Mouse (Mus musculus): Measurements from ENCODE around the gene Insm1.

The Insm1 gene

GRCm38 (mm10) chr2:146224141-146224540, 2.4 kb downstream of the Insm1 start:
- no peak for DNase-seq (ENCODE audit: low spot score)

GRCm38 (mm10) chr2:146225818-146226217, 4.1 kb downstream of the Insm1 start:
- DNase-seq (ENCODE audit: low spot score), result no peak

- no peak for DNase-seq (ENCODE audit: low spot score)
These were observed 4.8 kb downstream of the Insm1 start for GRCm38 (mm10) chr2:146226484-146226883.

- DNase-seq (ENCODE audit: low spot score), result no peak
These were observed 5.9 kb downstream of the Insm1 start for GRCm38 (mm10) chr2:146227646-146228045.

- DNase-seq (ENCODE audit: low spot score), result no peak
These were observed 6.7 kb downstream of the Insm1 start for GRCm38 (mm10) chr2:146228435-146228834.

- no peak for DNase-seq (ENCODE audit: low spot score)
These were observed 9.8 kb downstream of the Insm1 start for GRCm38 (mm10) chr2:146231485-146231884.

GRCm38 (mm10) chr2:146239196-146239747, 17.6 kb downstream of the Insm1 start:
- DNase-seq (ENCODE audit: low spot score), result no peak

GRCm38 (mm10) chr2:146244049-146244448, 22.3 kb downstream of the Insm1 start:
- no peak for DNase-seq (ENCODE audit: low spot score)

GRCm38 (mm10) chr2:146245401-146245800, 23.7 kb downstream of the Insm1 start:
- no peak for DNase-seq (ENCODE audit: low spot score)

- no peak for DNase-seq (ENCODE audit: low spot score)
These were observed 24.8 kb downstream of the Insm1 start for GRCm38 (mm10) chr2:146246409-146247075.

- DNase-seq (ENCODE audit: low spot score), result no peak
These were observed 25.9 kb downstream of the Insm1 start for GRCm38 (mm10) chr2:146247576-146247975.

- no peak for DNase-seq (ENCODE audit: low spot score)
These were observed 27.3 kb downstream of the Insm1 start for GRCm38 (mm10) chr2:146249033-146249432.

GRCm38 (mm10) chr2:146250236-146250904, 28.6 kb downstream of the Insm1 start:
- no peak for DNase-seq (ENCODE audit: low spot score)

GRCm38 (mm10) chr2:146254387-146254786, 32.7 kb downstream of the Insm1 start:
- no peak for DNase-seq (ENCODE audit: low spot score)

GRCm38 (mm10) chr2:146255636-146256035, 33.9 kb downstream of the Insm1 start:
- DNase-seq (ENCODE audit: low spot score), result no peak

- DNase-seq (ENCODE audit: low spot score), result no peak
These were observed 34.7 kb downstream of the Insm1 start for GRCm38 (mm10) chr2:146256321-146256875.

GRCm38 (mm10) chr2:146257037-146257436, 35.3 kb downstream of the Insm1 start:
- DNase-seq (ENCODE audit: low spot score), result no peak

- DNase-seq (ENCODE audit: low spot score), result no peak
These were observed 35.9 kb downstream of the Insm1 start for GRCm38 (mm10) chr2:146257609-146258008.

GRCm38 (mm10) chr2:146258736-146259469, 37.2 kb downstream of the Insm1 start:
- no peak for DNase-seq (ENCODE audit: low spot score)

GRCm38 (mm10) chr2:146259787-146260560, 38.3 kb downstream of the Insm1 start:
- no peak for DNase-seq (ENCODE audit: low spot score)

GRCm38 (mm10) chr2:146261146-146261545, 39.4 kb downstream of the Insm1 start:
- DNase-seq (ENCODE audit: low spot score), result no peak

- DNase-seq (ENCODE audit: low spot score), result no peak
These were observed 40.5 kb downstream of the Insm1 start for GRCm38 (mm10) chr2:146262215-146262614.

Data from c-Kit-positive CD71-positive TER-119-positive erythroid progenitor cells, embryonic 14.5 days (primary cell).